Mouse (Mus musculus) brain, embryonic 14.5 days (tissue): ENCODE results near the gene Fdx1. TPM values are rescaled to one million over a fixed set of nuclear protein-coding genes. Genes with fewer than 3 reads are reported as not detected.

Source experiments
- DNase-seq: peaks from one replicate; pipeline ENCODE4 v3.0.0-alpha.2; 2011; ENCODE audit warnings: low read depth
- CTCF ChIP-seq: fragments of 200-500 bp; IDR thresholded peaks from 2 replicates; pipeline ENCODE4 v1.5.1; 2012; ENCODE audit warnings: inconsistent platforms, mild to moderate bottlenecking, moderate library complexity, borderline replicate concordance; ENCODE audit not compliant: insufficient read depth, insufficient read length; ENCODE audit errors: extremely low read depth
- POLR2A ChIP-seq: fragments of 200-500 bp; IDR thresholded peaks from 2 replicates; pipeline ENCODE4 v1.6.1; 2012; ENCODE audit warnings: mild to moderate bottlenecking, inconsistent platforms, borderline replicate concordance; ENCODE audit not compliant: poor library complexity, insufficient read depth, insufficient read length, severe bottlenecking; ENCODE audit errors: extremely low read depth
- polyA plus RNA-seq: library from polyadenylated mRNA; depleted of rRNA; stranded (reverse); fragments of >200 nt; gene quantifications from 2 replicates; pipeline ENCODE4 v1.2.3, GENCODE M21; 2012; rRNA removed

The Fdx1 gene
- polyA plus RNA-seq, 1 experiment: 22.4 TPM

DNA sequence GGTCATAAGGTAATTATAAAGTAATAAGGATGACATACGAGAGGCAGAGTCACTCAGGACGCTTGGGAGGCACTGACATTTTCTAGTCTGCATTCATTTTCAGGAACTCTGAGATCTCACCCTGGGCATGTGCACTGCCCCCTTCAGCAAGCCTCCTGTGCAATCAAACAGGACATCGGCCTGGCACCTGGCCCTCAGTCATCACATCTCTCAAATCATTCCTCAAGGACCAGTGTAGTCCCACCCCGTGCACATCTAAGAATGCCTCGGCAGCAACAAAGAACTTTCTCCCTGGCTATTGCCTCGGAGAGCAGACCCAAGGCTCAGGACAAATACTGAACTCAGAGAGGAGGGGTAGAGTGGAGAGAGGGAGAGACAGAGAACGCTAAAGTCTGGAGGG is 34.7 kb downstream of the Fdx1 start:
- no peak for DNase-seq

DNA sequence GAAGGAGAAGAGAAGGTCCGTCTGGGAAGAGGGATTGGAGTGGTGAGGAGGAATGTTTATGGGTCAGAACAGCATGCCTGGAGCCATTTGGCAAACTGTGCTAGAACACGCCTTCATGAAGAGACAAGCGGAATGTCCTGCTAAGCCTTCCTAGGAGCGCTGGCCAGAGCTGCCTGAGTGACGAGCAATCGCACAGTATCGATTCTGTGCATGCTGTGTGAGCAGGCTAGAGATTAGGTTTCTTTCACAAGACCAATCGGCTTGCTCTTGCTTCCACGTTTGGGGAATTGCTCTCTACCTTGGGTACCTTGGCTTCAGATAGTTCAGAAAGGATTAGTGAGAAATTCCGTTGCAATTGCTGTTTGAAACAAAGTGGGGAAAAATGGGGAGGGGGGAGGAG is 35.2 kb downstream of the Fdx1 start:
- TF ChIP-seq CTCF (no peak), POLR2A (no peak)
- peak; percentile 46 for DNase-seq

More for the DNA sequence above, 34.7 kb downstream of the Fdx1 start:
- TF ChIP-seq CTCF: no peak
- no peak for TF ChIP-seq POLR2A

DNA sequence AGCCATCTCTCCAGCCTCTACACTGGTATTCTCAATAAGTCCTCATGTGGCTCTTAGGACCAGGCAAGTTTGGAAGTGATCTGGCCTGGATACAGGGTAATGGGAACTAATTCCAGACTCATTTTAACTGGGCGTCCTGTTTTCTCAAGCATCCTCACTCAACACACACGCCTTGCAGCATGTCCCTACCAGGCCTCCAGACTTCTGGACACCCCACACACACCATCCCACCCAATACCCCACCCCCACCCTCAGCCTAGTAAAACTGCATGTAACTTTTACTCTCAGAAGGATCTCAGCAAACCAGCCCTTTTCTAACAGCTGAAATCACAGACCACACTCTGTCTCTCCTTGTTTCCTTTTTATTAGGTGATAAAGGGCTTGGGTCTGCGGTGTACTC is 35.7 kb downstream of the Fdx1 start:
- DNase-seq: no peak
- TF ChIP-seq CTCF (no peak), POLR2A (no peak)

DNA sequence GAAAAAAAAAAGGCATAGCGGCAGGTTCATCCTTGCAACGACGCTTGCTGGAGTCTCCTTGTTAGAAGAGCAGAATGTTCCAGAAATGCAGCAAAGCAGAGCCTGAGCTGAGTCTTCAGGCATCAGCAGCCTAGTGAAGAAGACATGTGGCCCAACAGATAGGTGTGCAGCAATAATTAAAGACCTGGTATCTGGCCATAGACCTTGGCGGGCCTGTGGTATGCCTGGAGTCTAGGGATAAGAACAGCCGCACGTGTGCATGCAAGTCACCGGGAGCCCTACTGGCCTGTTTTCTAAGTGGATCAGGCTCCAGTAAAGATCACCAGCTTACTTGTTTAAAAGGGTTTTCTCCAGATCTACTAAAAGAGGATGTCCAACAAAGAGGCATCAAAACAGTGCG is 36.7 kb downstream of the Fdx1 start:
- TF ChIP-seq POLR2A: no peak
- no peak for TF ChIP-seq CTCF
- DNase-seq: no peak

DNA sequence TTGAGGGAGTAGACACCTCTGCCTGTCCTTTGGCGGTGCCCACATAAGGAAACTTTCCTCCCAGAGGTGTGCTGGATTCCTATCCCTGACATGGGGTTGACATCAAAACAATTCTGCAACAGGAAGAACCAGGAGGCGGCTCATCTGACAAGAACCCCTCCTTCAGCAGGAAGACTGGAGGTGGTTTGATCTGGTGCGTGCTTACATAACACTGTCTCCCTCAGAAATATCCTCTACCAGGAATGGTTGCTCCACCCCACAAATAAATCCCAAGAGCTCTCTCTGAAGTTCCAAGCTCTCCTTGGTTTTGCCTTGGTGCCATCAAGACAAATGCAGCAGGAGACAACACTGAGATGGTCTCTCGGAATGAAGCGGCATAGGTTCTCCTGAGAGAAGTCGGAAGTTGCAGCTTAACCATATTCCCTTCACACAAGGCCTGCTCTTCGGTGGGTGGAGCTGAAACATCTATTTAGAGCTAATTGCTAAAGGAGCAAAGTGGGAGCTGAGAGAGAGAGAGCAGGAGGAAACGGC is 38.7 kb downstream of the Fdx1 start:
- TF ChIP-seq POLR2A (no peak), CTCF (no peak)
- no peak for DNase-seq

- TF ChIP-seq CTCF: no peak
- TF ChIP-seq POLR2A: no peak
- peak; percentile 40 for DNase-seq
Observed at GRCm38 (mm10) chr9:51922756-51923155, 40.6 kb downstream of the Fdx1 start.

- TF ChIP-seq CTCF (no peak), POLR2A (no peak)
- no peak for DNase-seq
Observed at GRCm38 (mm10) chr9:51915580-51915979, 47.8 kb downstream of the Fdx1 start.

- no peak for DNase-seq
- TF ChIP-seq POLR2A (no peak), CTCF (no peak)
Observed at GRCm38 (mm10) chr9:51914481-51915120, 48.8 kb downstream of the Fdx1 start.

DNA sequence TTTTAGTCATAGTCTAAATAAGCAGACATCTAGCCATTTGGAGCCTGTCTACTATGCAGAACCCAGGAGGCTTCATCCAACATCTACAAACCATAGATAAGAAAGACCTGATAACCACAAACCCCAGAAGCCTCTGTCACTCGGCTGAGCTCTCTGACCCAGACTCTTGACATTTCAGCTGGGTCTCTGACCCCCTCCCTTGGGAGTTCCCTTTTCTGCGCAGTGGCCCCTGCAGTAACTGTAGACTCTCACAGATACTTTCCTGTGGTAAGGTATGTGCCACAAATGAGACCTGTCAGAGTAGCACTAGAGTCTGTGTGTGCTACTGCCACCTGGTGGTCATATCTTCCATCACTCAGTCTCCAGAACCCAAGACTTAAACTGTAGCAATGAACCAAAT is 54.5 kb downstream of the Fdx1 start:
- no peak for TF ChIP-seq POLR2A
- TF ChIP-seq CTCF: peak; percentile 80; the same call in 1 of the 2 replicates
- DNase-seq: peak; percentile 88

DNA sequence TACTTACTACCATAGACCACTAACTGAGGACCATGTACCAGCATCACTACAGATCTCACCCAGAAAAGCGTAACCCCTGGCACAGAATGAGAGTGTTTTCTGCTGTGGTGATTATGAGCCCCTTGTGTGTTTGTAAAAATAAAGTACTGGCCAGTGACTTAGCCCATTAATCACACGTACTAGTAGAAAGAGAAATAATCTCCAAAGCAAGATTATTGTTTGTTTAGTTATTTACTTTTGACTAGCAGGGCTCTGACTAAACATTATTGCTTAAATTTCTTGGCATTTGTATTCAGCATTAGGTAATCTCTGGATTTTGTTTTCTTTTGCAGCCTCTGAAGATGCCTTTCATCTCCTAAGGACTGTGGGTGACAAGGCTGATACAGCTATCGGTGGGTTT is 55.1 kb downstream of the Fdx1 start:
- DNase-seq: no peak
- TF ChIP-seq CTCF (no peak), POLR2A (no peak)

- DNase-seq: no peak
- no peak for TF ChIP-seq CTCF
- no peak for TF ChIP-seq POLR2A
Observed at GRCm38 (mm10) chr9:51906938-51907337, 56.4 kb downstream of the Fdx1 start.

Other genes starting within 250 kb of the Fdx1 start
- 4.1 and 9.2 TPM in 2 replicates for gene Arhgap20, start 198.2 kb downstream of the Fdx1 start, polyA plus RNA-seq
- gene Rdx, start 83.6 kb upstream of the Fdx1 start, polyA plus RNA-seq: 44.6 and 59.2 TPM in 2 replicates
- 8.5 and 10.1 TPM in 2 replicates for gene Zc3h12c, start 205.0 kb upstream of the Fdx1 start, polyA plus RNA-seq